ENCODE assay signal across 16 mouse cellular contexts in genomic region chr7:47022482-47022881, GRCm38 (mm10). TPM values are rescaled to one million over a fixed set of nuclear protein-coding genes. Genes with fewer than 3 reads are reported as not detected.
A peak's percentile ranks its signal among the peaks of the same experiment; 100 is the strongest.
DNase-seq lines count a peak whose midpoint lies in the region; ATAC-seq and TF ChIP-seq lines count a peak whose summit lies in the region.
"Had no signal": no experiment of that assay in that cellular context is flagged by ENCODE, and none has a peak within 500 bp of the region (broad histone marks: within the 10 kb centered on the region; RNA-seq: fewer than 3 reads in every experiment).

No protein-coding gene starts in this region.

- H3K36me3 ChIP-seq in heart, embryonic 13.5 days: no peaks in the 10 kb centered on the region
- H3K36me3 ChIP-seq in thymus, adult 2 months (ENCODE audit: control insufficient read depth, insufficient read depth, low read length): no peaks in the 10 kb centered on the region
- H3K36me3 ChIP-seq: hindbrain, embryonic 15.5 days had no signal

- WGBS in heart, embryonic 13.5 days: 55% methylated on average over 8 of the region's 8 CpGs
- 7% methylated on average over 8 of the region's 8 CpGs for WGBS in thymus, adult 2 months

- no peak for TF ChIP-seq POLR2A in thymus, adult 2 months (IDR thresholded peaks at IDR 0.05; ENCODE audit: control insufficient read depth, extremely low read depth, insufficient read depth, low read length, poor library complexity)

- no peak for ATAC-seq in heart, embryonic 13.5 days (ENCODE audit: extremely low read depth, insufficient number of reproducible peaks, low FRiP score, low TSS enrichment)
- ATAC-seq in granulocyte monocyte progenitor cell, adult 5-6 weeks (replicated peaks; ENCODE audit: poor library complexity, severe bottlenecking): peak; percentile 96
- ATAC-seq in neutrophil, adult 5-6 weeks (ENCODE audit: extremely low read depth, insufficient number of reproducible peaks, low FRiP score, poor library complexity, severe bottlenecking): peak; percentile 90
- ATAC-seq: forebrain, embryonic 14.5 days had no signal

- peaks cover 5% of the 10 kb centered on the region; the same call in 1 of the 2 replicates for H3K4me1 ChIP-seq in heart, embryonic 13.5 days
- H3K4me1 ChIP-seq in thymus, adult 2 months (replicated peaks; ENCODE audit: control insufficient read depth, insufficient read depth, low read length): no peaks in the 10 kb centered on the region; the same call in 1 of the 2 replicates
- H3K4me1 ChIP-seq: hindbrain, embryonic 15.5 days had no signal

- H3K9ac ChIP-seq in heart, embryonic 13.5 days: 0 out of 2 replicates have a peak overlapping the region, but pooled peaks have one; percentile 21
- H3K9ac ChIP-seq: hindbrain, embryonic 15.5 days; lung, embryonic 14.5 days had no signal

- peaks cover 14% of the 10 kb centered on the region for H3K27me3 ChIP-seq in heart, embryonic 13.5 days (replicated peaks)
- no peaks in the 10 kb centered on the region for H3K27me3 ChIP-seq in thymus, adult 2 months (ENCODE audit: control insufficient read depth, insufficient read depth, low read length)
- H3K27me3 ChIP-seq: hindbrain, embryonic 15.5 days had no signal

- H3K9me3 ChIP-seq in heart, embryonic 13.5 days: no peaks in the 10 kb centered on the region
- H3K9me3 ChIP-seq: hindbrain, embryonic 15.5 days had no signal

- H3K27ac ChIP-seq in heart, embryonic 13.5 days (replicated peaks): no peak overlapping the region
- H3K27ac ChIP-seq in thymus, adult 2 months (ENCODE audit: control insufficient read depth, insufficient read depth, low read length): no peak overlapping the region
- H3K27ac ChIP-seq: hindbrain, embryonic 15.5 days had no signal

- TF ChIP-seq CTCF in thymus, adult 2 months (IDR thresholded peaks at IDR 0.05; ENCODE audit: borderline replicate concordance, control insufficient read depth, extremely low read depth, insufficient read depth, low read length, poor library complexity): no peak

- no peak for DNase-seq in heart, postnatal 36 days
- peak; percentile 14 to 30 for DNase-seq in CD8-positive naive resting alpha-beta T cell, adult 2 months (ENCODE audit: low read depth in 2 of 2, low spot score in 2 of 2)
- no peak for DNase-seq in left cerebral cortex, postnatal 14 days (ENCODE audit: low spot score in 2 of 2)
- no peak for DNase-seq in frontal cortex, postnatal 14 days (ENCODE audit: low spot score in 2 of 2)
- no peak for DNase-seq in thymus, adult 2 months
- DNase-seq: embryo, embryonic 11 days; kidney, postnatal 4 days; lung, embryonic 14.5 days had no signal

- intact Hi-C loops in heart, postnatal 36 days (cut with DNase I): no loop called here
- intact Hi-C loops in left cerebral cortex, postnatal 14 days (cut with DNase I): no loop called here

- no peak overlapping the region for H3K4me2 ChIP-seq in heart, embryonic 13.5 days
- H3K4me2 ChIP-seq: hindbrain, embryonic 15.5 days; lung, embryonic 14.5 days had no signal

- H3K4me3 ChIP-seq in heart, embryonic 13.5 days: no peak overlapping the region
- no peak overlapping the region for H3K4me3 ChIP-seq in thymus, adult 2 months (ENCODE audit: control insufficient read depth, insufficient read depth, low read length)
- H3K4me3 ChIP-seq: hindbrain, embryonic 15.5 days had no signal

RNA-seq across cellular contexts. Expression of gene Spty2d1, which starts 14.3 kb away (rescaled TPM):
- polyA plus RNA-seq in heart, embryonic 13.5 days (2015; fragmentation: Nextera tagmentation; extraction: Ambion mirVana): 13.1 and 13.4 TPM in 2 replicates
- total RNA-seq in heart, postnatal 36 days (2021): 1 to 10 TPM; 6.7 to 8.6 TPM
- 18.9 and 24.6 TPM in 2 replicates for total RNA-seq in granulocyte monocyte progenitor cell, adult 5-6 weeks (2014; fragmentation: Nextera tagmentation)
- 24.6 and 26.6 TPM in 2 replicates for total RNA-seq in granulocyte monocyte progenitor cell, adult 5-6 weeks (2017)
- total RNA-seq in neutrophil, adult 5-6 weeks (2017): 52.3 and 60.5 TPM in 2 replicates
- 10 to 100 TPM; 10.6 to 11.0 TPM for total RNA-seq in left cerebral cortex, postnatal 14 days (2021)
- polyA plus RNA-seq in thymus, adult 2 months (2012; rRNA removed): 6.9 and 8.4 TPM in 2 replicates

RNA-seq across cellular contexts. Expression of gene Tmem86a, which starts 27.9 kb away (rescaled TPM):
- polyA plus RNA-seq in heart, embryonic 13.5 days (2015; fragmentation: Nextera tagmentation; extraction: Ambion mirVana): 22.5 and 25.1 TPM in 2 replicates
- 10 to 100 TPM; 29.2 to 32.6 TPM for total RNA-seq in heart, postnatal 36 days (2021)
- 1.8 and 4.2 TPM in 2 replicates for total RNA-seq in granulocyte monocyte progenitor cell, adult 5-6 weeks (2014; fragmentation: Nextera tagmentation)
- 0.99 and 2.7 TPM in 2 replicates for total RNA-seq in granulocyte monocyte progenitor cell, adult 5-6 weeks (2017)
- 1.1 and 1.4 TPM in 2 replicates for total RNA-seq in neutrophil, adult 5-6 weeks (2017)
- total RNA-seq in left cerebral cortex, postnatal 14 days (2021): 10 to 100 TPM; 17.4 to 18.8 TPM
- 51.3 and 66.5 TPM in 2 replicates for polyA plus RNA-seq in thymus, adult 2 months (2012; rRNA removed)

RNA-seq across cellular contexts. Expression of gene Gm9999, which starts 39.1 kb away (rescaled TPM):
- not detected in 2 replicates for polyA plus RNA-seq in heart, embryonic 13.5 days (2015; fragmentation: Nextera tagmentation; extraction: Ambion mirVana)
- total RNA-seq in heart, postnatal 36 days (2021): not detected
- total RNA-seq in granulocyte monocyte progenitor cell, adult 5-6 weeks (2014; fragmentation: Nextera tagmentation): not detected in 2 replicates
- not detected in 2 replicates for total RNA-seq in granulocyte monocyte progenitor cell, adult 5-6 weeks (2017)
- total RNA-seq in neutrophil, adult 5-6 weeks (2017): not detected in 2 replicates
- total RNA-seq in left cerebral cortex, postnatal 14 days (2021): not detected
- polyA plus RNA-seq in thymus, adult 2 months (2012; rRNA removed): 0.54 TPM in 1 of 2 replicates, not detected in the other
- total RNA-seq: heart, adult 18-20 months; left cerebral cortex, postnatal 25 days had no signal
- polyA plus RNA-seq: forebrain, embryonic 14.5 days; hindbrain, embryonic 15.5 days; lung, embryonic 14.5 days; thymus, postnatal 0 days had no signal

Comparison
In these comparisons a context has a peak if more than half of its experiments do, and no peak if none do; other contexts are left out.
1. DNase-seq: peak in CD8-positive naive resting alpha-beta T cell, adult 2 months (2 of 2); none in heart, postnatal 36 days (0 of 2), left cerebral cortex, postnatal 14 days (0 of 2), frontal cortex, postnatal 14 days (0 of 2) and thymus, adult 2 months (single experiment).